Mouse (Mus musculus): Measurements from ENCODE around the gene Ablim2.

- TF ChIP-seq CTCF (IDR thresholded peaks at IDR 0.05; ENCODE audit: borderline replicate concordance, extremely low read depth, insufficient read depth, insufficient read length) (no peak), POLR2A (IDR thresholded peaks at IDR 0.05; ENCODE audit: borderline replicate concordance, extremely low read depth, insufficient read depth, insufficient read length, poor library complexity, severe bottlenecking) (no peak)
These were observed 45.2 kb upstream of the Ablim2 start for GRCm38 (mm10) chr5:35712517-35712916.

Data from brain, embryonic 14.5 days (tissue).